Mouse (Mus musculus) right cerebral cortex, postnatal 14 days (tissue): Measurements from ENCODE around the gene Armc12.
A peak's percentile ranks its signal among the peaks of the same experiment; 100 is the strongest.

Experiments used
- DNase-seq: peaks from one replicate; pipeline ENCODE4 v3.0.0; 2022

Armc12 gene

DNA sequence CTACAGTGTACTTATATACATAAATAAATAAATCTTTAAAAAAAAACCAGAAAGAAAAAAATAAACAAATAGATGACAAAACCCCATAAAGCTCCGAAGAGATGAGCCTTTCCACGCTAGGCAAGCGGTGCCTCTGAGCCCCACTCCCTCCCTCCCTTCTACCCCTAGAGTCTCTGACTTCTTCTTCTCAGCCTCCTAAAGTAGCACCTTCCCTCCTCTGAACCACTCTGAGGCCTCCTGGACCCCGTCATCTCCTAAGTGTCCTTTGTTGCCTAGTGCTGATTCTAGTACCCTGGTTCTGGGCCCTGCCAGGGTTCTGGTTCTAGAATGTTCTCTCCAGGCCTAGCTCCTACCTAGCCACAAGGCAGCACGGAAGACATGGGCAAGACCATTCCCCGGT lies at the start of gene Armc12:
Armc12 (plus strand) TSS at position 301 of the 400 bp plus-strand sequence.
- DNase-seq: no peak

DNA sequence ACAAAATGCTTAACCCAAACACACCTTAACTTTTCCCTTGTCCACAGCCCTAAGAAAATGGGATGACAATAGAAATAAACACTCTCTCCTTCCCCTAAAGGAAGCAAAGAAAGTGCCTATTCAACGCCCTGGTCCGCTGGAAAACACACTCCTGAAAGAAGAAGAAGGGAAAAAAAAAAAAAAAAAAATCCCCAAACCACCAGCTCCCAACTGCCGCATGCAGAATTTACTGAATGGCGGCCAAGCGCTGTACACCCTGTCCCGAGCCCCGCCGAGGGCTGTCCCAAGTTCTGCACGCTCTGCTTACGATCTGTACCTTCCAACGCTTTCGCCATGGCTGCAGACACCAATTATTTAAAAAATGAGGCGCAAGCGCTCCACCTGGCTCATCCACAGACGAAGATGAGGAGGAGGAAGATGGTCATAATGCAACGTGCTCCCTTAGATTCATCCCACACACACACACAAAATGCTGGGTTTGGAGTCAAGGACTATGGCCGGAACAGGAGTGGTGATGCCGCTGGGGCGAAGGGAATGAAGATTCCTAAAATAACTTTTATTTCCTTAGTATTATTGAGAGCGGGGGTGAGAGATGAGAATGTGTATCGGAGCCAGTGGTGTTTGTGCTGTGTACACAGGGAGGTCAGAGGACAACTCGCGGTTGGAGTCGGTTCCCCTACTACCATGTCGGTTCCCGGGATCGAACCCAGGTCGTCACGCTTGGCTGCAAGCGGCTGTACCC lies 45.7 kb upstream of the Armc12 start:
- peak; percentile 31 for DNase-seq

DNA sequence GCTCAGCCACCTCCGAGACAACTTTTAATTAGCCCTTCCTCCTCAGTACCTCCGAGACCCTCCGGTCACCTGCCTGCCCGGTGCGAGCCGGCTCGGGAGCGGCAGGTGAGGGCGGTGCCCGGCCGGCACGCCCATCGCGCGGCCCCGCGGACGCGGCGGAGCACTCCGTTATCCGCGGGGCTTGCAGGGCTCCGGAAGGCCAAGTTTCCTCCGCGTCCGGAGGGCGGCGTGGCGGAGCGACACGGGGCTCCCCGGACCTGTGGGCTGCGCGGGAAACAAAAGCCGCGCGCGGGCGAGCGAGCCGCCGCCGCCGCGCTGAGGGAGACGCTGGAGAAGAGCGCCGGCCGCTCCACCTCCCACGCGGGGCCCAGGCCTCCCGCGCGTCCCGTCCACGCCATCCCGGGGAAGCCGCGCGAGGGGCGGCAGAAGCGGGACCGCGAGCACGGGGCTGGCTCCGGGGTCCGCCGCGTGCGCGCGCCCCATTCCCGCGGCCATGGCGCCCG lies 45.1 kb upstream of the Armc12 start:
- peak; percentile 48 for DNase-seq

DNA sequence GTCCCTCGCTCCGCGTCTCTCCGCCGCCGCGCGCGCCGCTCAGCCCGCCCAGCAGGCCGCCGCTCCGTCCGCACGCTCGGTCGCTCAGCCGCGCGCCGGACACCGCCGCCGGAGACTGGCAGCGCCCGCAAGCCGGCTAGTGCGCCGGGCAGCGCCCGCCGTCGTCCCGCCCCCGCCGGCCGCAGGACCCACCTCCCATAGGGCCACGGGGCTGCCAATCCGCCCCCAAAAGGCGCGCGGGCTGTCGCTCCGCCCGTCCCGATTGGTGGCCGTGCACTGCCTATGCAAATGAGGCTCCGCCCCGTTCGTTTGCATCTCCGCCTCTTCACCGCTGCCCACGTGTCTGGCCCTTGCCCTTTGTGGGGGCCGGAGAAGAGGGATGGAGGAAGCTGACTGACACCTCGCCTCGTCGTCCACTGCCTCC lies 44.6 kb upstream of the Armc12 start:
- DNase-seq: peak; percentile 96

DNA sequence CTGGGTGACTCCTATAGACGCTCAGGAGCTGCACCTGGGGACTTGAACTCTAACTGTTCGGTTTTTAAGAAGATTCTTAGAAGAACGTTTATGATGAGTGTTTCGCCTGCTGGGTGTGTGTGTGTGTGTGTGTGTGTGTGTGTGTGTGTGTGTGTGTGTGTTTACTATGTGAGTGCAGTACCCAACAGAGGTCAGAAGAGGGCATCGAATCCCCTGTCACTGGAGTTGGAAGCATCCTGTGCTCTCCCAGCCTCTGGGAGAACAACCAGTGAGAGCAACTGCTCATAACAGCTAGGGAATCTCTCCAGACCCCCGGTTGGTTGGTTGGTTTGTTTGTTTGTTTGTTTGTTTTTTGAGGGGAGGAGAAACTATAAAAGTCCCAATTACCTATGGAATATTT lies 43.9 kb upstream of the Armc12 start:
- no peak for DNase-seq

DNA sequence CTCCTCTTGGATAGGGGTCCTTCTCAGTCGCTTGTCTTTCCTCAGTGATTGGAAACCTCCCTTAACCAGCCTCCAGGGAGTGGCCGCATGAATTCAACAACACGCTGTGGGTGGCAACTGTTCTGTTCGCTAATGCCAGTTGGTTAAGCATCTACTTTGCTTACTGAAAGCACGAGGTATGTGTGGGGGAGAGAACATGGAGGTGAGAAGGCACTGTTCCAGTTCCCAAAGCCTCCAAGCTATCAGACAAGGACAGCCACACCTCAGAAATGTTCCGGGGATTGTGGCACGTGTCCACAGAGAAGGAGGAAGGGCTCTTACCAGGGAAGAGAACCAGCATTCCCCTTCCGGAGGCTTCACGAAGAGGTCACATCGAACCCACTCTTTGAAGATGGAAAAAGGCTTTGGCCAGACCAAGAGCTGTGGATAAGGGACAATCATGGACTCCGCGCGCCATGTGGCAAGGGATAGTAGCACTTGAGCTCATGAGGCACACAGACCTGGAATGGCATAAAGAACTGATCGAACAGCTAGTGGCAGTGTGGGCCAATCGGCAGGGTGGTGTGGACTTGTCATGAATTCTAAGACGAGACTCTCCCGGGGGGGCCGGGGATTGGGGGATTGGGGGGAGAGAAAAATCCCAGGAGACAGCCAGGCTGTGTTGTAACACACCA lies 42.9 kb upstream of the Armc12 start:
- DNase-seq: no peak

DNA sequence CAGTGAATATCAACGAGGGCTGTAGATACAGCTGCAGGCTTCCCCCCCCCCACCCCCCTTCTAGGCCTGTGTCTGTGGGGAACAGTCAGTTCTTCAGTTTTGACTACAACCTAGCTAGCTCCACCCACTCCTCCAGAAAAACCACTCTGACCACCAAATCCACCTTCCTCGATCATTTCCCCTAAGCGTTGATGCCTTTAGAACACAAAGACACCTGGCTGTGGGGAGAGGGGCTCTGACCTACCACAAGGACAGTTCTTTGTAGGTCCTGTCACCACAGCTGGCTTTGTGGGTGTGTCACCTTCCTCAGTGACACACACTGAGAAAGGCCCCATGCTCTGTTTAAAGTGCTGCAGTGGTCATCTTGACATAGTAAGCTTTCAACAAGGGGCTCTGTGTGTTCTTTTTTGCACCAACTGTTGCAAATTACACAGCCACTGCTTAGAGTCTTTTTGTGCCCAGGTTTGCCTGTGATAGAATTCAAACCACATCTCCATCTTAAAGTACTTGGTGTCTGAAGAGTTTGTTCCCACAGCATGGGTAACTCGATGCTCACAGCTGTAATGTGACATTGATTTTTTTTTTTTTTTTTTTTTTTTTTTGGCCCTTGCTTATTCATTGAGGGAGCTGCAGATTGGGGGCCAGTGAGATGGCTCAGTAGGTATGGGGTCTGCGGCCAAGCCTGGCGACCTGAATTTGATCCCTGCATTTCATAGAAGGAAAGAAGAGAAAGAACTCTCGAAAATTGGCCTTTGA lies 42.2 kb upstream of the Armc12 start:
- DNase-seq: no peak

DNA sequence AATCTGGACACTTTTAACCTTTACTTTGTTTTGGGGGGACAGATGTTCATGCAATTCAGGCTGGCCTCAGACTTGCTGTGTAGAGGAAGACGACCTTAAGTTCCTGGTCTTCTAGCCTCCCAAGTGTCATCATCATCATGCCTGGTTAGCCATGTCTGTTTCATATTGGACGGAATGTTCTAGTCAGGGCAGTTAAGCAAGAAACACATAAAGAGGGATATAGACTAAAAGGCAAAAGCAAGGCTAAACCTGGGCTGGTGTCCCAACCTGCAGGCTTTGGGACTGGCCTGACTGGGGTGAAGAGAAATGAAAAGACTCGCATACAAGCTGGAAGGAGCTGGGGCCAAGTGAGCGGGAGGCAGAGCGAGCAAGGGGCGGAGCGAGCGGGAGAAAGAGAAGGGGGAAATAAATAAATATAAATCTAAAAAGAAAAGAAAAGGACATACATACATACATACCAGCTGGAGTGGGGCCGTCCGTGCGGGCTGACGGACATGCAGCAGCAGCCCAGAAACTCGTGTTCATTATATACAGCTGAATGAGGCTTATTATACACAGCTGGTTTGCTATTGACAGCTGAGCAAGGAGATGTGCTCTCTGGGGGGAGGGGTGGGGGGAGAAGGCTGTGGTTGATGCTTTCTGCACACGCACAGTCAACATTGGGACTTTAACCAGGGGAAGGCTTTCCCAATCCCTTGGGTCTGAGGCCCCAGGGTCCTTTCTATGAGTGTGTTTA lies 39.4 kb upstream of the Armc12 start:
- DNase-seq: no peak

DNA sequence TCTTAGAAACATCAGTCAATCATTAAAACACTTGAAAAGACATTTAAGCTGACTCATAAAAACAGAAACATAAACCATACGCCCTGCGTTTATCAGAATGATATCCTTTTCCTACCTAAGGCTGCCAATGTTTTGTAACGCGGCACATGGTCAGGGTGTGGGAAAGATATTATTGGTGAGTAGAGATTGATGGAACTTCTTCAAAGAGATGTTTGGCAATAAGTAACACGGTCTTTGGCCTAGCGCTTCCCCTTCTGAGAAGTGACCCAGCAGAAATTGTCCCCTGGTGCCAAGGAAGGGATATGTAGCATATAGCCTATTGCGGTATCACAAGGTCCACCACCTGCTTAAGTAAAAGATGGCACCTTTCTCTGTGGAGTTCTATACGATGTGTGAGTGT lies 34.8 kb upstream of the Armc12 start:
- no peak for DNase-seq

DNA sequence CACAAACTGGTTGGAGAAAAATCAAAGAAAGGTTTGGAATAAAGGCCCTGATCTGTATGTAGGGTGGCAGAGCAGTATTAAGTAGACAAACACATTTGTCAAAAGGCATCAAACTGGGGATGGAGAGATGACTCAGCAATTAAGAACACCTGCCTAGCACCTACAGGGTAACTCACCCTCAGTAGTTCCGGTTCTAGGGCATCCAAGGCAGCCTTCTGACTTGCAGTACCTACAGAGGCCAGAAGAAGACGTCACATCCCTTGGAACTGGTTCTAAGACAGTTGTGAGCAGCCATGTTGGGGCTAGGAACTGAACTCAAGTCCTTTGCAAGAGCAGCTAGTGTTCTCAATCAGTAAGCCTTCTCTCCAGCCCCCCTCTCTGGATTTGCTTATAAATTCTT lies 31.4 kb upstream of the Armc12 start:
- no peak for DNase-seq

DNA sequence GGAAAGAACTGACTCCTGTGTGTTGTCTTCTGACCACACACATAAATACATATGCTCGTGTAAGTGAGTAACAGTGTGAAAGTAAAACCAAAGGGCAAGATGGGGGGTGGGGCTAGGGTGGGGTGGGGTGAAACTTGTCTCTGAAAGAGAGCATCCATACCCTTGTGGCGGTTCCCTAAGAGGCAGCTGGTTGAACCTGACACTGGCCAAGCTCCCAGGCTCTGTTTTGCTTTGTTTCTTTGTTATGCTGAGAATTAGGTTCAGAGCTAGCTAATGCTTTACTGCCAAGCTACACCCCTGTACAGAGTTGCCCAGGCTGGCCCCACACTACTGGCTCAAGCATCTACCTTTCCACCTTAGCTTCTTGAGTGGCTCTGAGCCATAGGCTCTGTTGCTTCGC lies 30.1 kb upstream of the Armc12 start:
- no peak for DNase-seq

DNA sequence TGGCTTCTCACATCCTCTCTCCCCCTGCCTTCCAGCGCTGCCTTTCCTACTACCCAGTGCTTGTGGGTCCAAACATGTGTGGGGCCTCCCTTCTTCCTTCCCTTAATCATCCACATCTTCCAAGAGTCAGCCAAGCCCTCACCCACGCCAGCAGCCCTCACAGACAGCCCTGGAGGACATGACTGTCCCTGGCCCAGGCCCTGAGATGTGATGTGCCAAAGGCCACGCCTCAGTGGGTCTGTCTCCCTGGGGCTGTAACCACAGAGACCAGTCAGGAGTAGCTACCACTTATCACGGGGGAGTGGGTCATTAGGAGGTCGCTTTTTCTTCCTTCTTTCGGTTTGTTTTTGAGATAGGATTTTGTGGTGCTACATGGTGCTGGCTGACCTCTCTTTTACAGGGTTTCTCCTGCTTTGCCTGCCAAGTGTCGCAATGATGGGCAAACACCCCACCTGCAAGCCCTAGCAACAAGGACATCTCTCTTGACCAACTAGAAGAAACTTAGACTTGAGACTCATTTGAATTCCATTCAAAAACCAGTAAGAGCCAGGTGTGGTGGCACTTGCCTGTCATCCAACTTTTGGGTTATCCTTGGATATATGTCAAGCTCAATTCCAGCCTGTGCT lies 28.3 kb upstream of the Armc12 start:
- no peak for DNase-seq

DNA sequence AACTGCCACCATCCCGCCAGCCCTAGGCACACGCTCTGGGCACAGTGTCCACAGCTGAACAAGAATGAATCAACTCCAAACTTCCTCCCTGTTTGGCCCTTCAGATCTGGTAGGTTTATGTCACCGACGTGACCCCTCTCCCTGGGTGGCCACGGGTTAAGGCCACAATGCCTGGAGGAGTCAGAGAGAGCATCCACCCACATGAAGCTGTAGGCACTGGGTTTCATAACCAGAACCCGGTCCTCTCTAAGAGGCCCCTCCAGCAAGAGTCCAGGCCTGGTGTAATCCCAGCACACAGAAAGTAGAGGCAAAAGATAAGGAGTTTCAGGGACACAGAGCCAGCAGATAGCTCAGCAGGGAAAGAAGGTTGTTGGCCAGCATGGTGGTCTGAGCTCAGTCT lies 26.4 kb upstream of the Armc12 start:
- DNase-seq: no peak

DNA sequence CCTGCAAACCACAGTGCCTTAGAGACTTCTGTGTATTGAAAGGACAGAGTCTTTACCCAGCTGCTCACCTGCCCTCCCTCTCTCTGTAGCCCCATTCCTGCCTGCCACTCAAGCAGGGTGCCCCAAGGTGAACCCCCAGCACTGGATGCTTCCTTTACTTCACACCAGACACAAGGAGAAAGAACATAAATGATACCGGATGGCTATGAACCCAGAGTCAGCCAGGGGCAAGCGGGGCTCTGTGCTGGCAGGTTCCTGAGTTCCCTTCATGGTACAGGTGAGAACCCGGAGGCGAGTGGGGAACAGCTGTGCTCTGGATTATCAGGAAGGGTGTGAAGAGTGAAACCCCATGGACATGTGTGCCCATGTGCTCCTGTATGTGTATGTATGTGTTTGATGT lies 25.0 kb upstream of the Armc12 start:
- no peak for DNase-seq

DNA sequence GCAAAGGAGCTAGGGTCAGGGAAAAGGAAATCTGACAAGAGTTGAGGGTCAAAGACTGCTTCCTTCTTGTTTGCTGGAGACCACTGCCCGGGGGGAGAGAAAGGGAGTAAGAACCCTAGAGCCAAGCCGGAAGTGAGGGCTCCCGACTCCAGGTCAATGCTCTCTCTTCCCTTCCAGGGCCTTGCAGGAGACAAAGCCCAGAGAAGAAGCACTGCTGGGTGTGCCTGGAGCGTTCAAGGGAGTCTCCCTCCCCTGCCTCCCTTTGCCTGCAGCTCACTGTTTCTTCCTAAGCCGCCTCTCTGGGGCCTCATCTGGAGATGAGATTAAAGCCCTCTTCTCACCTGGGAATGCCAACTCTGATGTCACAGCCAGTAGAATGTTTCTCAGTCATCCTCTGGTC lies 23.7 kb upstream of the Armc12 start:
- no peak for DNase-seq

DNA sequence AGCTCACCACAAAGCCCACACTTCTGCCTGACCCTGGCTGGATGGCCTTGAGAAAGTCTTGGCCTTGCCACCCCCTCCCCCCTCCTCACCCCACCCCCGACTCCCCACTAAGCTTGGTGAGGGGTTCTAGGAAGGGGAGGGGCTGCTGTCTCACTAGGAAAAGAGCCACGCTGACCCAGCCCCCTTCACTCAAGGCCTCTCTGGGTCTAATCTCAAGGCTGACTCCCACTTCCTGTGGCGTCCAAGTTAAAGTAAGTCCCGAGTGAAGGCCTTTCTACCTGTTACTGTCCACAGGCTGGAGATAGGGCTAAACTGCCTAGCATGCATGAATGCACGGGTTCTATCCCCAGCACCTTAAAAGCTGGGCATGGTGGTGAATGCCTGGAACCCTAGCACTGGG lies 23.1 kb upstream of the Armc12 start:
- no peak for DNase-seq

DNA sequence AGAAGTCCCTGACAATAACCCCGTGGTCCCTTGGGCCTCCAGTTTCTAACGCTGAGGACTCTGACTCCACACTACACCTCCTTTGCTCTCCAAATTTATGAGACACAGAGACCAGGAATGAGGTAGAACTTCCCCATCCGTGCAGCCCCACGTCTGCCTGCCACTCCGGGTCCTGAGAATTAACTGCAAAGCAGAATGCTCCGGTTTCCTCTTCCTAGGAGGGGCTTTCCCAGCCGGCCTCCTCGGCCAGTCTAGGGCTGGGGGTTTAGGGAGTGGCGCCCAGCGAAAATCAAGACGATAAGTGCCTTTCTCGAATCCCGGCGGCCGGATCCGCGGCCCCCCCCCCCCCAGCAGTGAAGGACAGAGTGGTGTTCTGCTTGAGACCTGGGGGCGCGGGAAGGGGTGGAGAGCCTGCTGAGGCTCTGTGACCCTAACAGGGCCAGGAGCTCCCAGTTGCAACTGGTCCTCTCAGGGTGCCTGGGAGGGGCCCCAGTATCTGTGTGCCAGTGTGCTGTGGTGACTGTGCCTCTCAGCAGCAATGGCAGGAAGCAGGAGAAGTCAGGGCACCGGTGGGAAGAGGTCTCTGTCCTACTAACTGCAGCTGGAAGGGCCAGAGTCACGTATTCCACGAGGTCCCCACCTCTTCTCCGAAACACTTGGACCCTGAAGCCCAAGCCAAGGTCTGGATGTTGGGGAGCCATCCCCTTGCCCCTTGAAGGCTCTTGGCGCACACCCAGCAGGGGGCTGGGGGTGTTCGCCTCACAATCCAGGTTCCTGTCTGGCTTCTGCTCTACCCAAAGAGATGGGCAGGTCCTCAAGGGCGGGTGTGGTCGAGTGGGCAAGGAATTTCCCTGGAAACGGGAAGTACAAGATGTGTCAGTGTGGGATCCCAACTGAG lies 19.9 kb upstream of the Armc12 start:
- DNase-seq: no peak

DNA sequence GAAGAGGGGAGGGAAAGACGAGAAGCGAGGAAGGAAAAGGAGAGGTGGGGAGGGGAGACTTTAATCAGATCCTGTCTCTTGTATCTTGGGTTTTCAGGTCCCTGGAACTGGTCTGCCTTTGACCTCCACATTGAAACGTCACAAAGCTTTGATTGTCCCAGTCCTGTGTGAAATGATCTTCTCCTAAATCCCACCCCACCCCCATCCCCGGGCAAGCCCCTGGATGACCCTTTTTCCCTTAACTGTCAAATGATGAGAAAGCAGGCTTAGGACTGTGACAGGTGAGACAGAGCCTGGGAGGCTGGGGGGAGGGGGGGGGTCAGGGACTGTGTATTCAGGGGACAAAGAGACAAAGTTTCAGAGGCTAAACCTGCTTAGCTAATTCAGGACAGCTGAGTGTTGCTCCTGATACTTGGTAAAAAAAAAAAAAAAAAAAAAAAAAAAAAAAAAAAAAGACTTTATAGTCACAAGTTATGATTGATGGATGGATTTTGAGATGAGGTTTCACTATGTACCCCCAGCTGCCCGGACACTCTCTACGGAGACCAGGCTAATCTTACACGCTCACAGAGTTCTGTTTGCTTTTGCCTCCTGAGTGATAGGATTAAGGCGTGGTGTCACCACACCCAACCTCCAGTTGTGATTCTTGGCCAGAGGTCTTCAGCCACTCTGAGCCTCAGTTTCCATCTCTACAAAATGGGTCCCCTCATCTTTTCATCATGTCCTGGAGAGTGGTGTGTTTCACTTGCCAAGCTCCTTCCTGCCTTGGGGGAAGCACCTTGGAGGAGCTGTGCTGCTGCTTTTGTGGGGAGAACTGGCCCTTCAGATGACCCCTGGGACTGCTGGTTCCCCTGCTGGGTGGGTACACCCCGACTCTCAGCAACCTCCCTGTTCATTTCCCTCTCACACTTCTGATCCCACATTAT lies 18.7 kb upstream of the Armc12 start:
- no peak for DNase-seq

DNA sequence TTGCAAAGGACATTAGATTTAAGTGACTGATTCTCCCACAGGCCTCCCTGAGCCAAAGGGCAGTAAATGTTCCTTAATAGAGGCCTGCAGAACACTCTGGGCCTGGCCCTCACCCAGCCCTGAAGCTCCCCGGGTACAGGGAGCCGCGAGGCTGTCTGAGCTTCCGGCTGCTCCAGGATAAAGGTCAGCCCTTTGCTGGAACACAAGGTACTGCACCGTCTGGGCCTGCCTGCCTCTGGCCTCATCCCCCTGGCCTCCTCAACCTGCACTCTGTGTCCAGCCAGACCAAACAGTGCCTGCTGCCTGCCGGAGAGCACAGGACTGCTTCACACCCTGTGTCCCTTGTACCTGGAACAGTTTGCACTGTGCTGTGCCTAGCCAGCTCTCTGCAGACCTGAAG lies 17.9 kb upstream of the Armc12 start:
- no peak for DNase-seq

DNA sequence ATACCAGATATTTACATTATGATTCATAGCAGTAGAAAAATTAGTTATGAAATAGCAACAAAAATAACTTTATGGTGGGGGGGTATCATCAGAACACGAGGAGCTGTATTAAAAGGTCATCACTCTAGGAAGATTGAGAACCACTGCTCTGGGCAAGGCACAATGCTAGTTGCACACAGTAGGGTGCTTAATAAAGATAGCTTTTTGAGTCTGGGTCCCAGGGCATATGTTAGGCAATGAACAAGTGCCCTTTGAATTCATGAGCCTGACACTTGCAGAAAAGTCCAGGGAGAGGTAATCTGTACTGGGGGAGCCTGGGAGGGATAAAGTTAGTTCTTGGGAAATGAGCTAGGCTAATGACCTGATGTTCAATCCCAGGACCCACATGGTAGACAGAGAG lies 17.3 kb upstream of the Armc12 start:
- no peak for DNase-seq
